Mouse (Mus musculus) leukemia stem cell, adult 10-12 weeks (primary cell): ENCODE measurements around the gene Pimreg. TPM values are rescaled to one million over a fixed set of nuclear protein-coding genes. Genes with fewer than 3 reads are reported as not detected.

Experiments used
- polyA plus RNA-seq: library from polyadenylated mRNA; stranded (reverse); fragments of >175 nt; gene quantifications from 2 replicates; pipeline ENCODE4 v1.2.3, GENCODE M21; 2012; ENCODE audit warnings: low replicate concordance

Pimreg gene
- 0.46 and 1.1 TPM in 2 replicates for polyA plus RNA-seq

DNA sequence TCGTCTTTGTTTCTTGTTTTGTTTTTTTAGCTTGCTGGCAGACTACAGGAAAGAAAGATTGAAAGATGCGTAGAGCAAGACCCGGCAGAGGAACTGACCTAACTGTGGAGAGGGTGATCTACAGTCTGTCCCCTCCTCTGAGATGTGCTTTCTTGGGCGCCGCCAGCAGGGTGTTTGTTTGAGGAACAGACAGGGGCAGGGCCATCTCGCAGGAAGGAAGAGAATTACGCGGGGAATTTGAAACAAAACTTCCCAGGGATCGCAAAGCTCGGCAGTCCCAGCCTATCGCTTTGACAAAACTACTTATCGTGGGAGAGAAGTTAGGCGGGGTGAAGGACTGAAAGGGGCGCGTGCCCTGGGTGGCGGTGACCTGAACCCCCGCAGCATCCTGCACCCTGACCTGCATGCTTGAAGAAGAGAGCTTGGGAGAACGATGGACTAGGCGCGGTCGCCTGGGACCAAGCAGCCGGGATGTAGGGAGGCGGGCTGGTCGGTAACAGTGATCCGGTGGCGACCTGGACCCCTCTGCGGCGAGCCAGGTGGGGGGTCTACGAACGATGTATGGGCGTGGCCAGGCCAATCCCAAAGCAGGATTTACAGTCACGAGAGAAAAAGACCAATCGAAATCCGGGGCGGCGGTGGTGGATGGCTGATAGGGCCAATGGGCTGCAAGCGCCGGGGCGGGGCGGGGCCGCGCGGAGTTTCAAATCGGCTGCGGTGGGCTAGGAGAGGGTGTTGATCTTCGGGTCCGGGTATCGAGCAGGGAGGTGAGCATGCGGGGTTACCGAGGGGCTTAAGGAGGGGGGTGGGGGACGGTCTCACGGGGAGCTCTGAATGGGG is at the start of gene Pimreg:
Gene Pimreg, plus strand, starts transcription at position 265 of the 840 bp plus-strand sequence.

DNA sequence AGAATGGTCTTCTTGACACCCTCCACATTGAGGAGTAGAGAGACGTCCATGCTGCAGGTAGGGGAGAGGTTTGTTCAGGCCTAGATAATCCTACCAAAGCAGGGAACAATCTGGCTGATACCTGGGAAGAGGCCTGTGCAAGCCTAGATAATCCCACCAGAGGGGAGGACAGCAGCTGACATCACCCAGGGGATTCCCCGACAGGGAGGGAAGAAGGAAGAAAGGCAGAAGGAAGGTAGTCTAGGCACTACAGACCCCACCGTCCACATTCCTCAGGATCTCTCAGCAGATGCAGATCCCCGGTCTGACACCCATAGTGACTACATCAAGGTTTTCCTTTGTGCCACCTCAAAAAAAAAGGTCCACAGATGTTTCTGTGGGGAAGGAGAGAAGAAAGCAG is 4.4 kb upstream of the Pimreg start, which contains the start of gene Aipl1:
Gene Aipl1, minus strand, starts transcription at position 101 of the 400 bp plus-strand sequence.

Other genes with a start within 250 kb of the Pimreg start
- gene Aipl1, start 4.5 kb upstream of the Pimreg start, polyA plus RNA-seq, result not detected in 2 replicates
- gene Pitpnm3, start 93.7 kb downstream of the Pimreg start, polyA plus RNA-seq, result 0.18 and 0.23 TPM in 2 replicates
- gene Gm43951, start 164.8 kb downstream of the Pimreg start, polyA plus RNA-seq, result 0.15 TPM in 1 of 2 replicates, not detected in the other
- gene 4933427D14Rik, start 165.4 kb downstream of the Pimreg start, polyA plus RNA-seq, result 1.2 and 2.0 TPM in 2 replicates
- 20.2 and 31.3 TPM in 2 replicates for gene Txndc17, start 165.5 kb downstream of the Pimreg start, polyA plus RNA-seq
- gene Med31, start 173.6 kb downstream of the Pimreg start, polyA plus RNA-seq, result 1.2 TPM in 1 of 2 replicates, not detected in the other
- not detected in 2 replicates for gene Slc13a5, start 225.2 kb downstream of the Pimreg start, polyA plus RNA-seq